Mouse (Mus musculus): Measurements from ENCODE around the gene Gm3776.
"Not testable (repeated sequence)": the region's sequence is repeated elsewhere in the genome, so short reads cannot be mapped to it uniquely, and the experiment has no call there.

Gene Gm3776

GRCm38 (mm10) chr9:78256914-78257313, at the start of gene Gm3776:
Gene Gm3776, plus strand, starts transcription at chr9:78257129.
- DNase-seq (ENCODE audit: low spot score), result not testable (repeated sequence)

GRCm38 (mm10) chr9:78208956-78209355, 48.0 kb upstream of the Gm3776 start:
- no peak for DNase-seq (ENCODE audit: low spot score)

- DNase-seq (ENCODE audit: low spot score), result no peak
Measured at GRCm38 (mm10) chr9:78210079-78210478, 46.9 kb upstream of the Gm3776 start.

- no peak for DNase-seq (ENCODE audit: low spot score)
Measured at GRCm38 (mm10) chr9:78210821-78211220, 46.1 kb upstream of the Gm3776 start.

GRCm38 (mm10) chr9:78211521-78211920, 45.4 kb upstream of the Gm3776 start:
- no peak for DNase-seq (ENCODE audit: low spot score)

- no peak for DNase-seq (ENCODE audit: low spot score)
Measured at GRCm38 (mm10) chr9:78212341-78213049, 44.4 kb upstream of the Gm3776 start.

- no peak for DNase-seq (ENCODE audit: low spot score)
Measured at GRCm38 (mm10) chr9:78217074-78217473, 39.9 kb upstream of the Gm3776 start.

- DNase-seq (ENCODE audit: low spot score), result no peak
Measured at GRCm38 (mm10) chr9:78222616-78223015, 34.3 kb upstream of the Gm3776 start.

GRCm38 (mm10) chr9:78223221-78223902, 33.6 kb upstream of the Gm3776 start:
- DNase-seq (ENCODE audit: low spot score), result no peak

GRCm38 (mm10) chr9:78224418-78224817, 32.5 kb upstream of the Gm3776 start:
- no peak for DNase-seq (ENCODE audit: low spot score)

GRCm38 (mm10) chr9:78225304-78225703, 31.6 kb upstream of the Gm3776 start:
- no peak for DNase-seq (ENCODE audit: low spot score)

GRCm38 (mm10) chr9:78228122-78228521, 28.8 kb upstream of the Gm3776 start:
- DNase-seq (ENCODE audit: low spot score), result no peak

- DNase-seq (ENCODE audit: low spot score), result not testable (repeated sequence)
Measured at GRCm38 (mm10) chr9:78229658-78230057, 27.3 kb upstream of the Gm3776 start.

- DNase-seq (ENCODE audit: low spot score), result not testable (repeated sequence)
Measured at GRCm38 (mm10) chr9:78230461-78230860, 26.5 kb upstream of the Gm3776 start, which contains the start of gene Gsta1. Gene Gsta1, plus strand, starts transcription at chr9:78230656.

GRCm38 (mm10) chr9:78233121-78233695, 23.7 kb upstream of the Gm3776 start:
- DNase-seq (ENCODE audit: low spot score), result not testable (repeated sequence)

GRCm38 (mm10) chr9:78255683-78256470, 1.1 kb upstream of the Gm3776 start:
- not testable (repeated sequence) for DNase-seq (ENCODE audit: low spot score)

GRCm38 (mm10) chr9:78259688-78260087, 2.8 kb downstream of the Gm3776 start:
- DNase-seq (ENCODE audit: low spot score), result peak; percentile 33

GRCm38 (mm10) chr9:78270945-78271344, 14.0 kb downstream of the Gm3776 start:
- not testable (repeated sequence) for DNase-seq (ENCODE audit: low spot score)

GRCm38 (mm10) chr9:78282002-78282711, 25.2 kb downstream of the Gm3776 start:
- DNase-seq (ENCODE audit: low spot score), result not testable (repeated sequence)

GRCm38 (mm10) chr9:78289063-78289462, 32.1 kb downstream of the Gm3776 start:
- not testable (repeated sequence) for DNase-seq (ENCODE audit: low spot score)

- not testable (repeated sequence) for DNase-seq (ENCODE audit: low spot score)
Measured at GRCm38 (mm10) chr9:78289723-78290122, 32.8 kb downstream of the Gm3776 start, which contains the start of gene Gm10639. Gene Gm10639, plus strand, starts transcription at chr9:78289923.

Data from layer of hippocampus, adult 11-12 months (tissue).